ENCODE assay signal across 9 mouse cellular contexts in the genomic region with DNA sequence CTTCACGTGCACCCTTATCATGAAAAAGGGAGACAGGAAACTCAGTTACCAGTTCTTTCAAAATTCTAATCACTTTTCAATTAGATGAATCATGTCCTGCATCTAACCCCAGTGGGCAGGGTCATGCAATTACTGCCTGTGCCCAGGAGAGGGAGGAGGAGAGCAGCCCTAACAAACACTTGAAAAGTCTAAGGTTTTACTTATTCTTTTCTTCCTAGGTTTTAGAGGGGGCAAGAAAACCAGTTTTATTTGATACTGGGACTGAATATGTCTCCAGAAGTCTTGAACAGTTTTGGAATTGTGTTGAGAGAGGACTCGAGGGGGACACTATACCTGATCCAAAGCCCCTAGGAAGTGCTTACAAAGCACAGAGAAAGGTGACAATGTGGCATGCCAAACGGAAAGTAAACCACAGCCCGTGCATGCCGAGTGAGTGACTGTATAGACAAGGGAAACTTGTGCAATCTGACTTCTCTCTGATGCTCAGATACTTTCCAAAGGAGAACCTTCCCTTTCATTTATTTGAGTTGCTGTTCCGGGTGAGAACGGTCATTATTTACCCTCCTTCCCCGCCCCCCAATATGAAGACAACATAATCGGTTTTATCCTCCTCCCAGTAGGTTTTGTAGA.
DNase-seq lines count a peak whose midpoint lies in the region; ATAC-seq and TF ChIP-seq lines count a peak whose summit lies in the region.
"Had no signal": no experiment of that assay in that cellular context is flagged by ENCODE, and none has a peak within 500 bp of the region (broad histone marks: within the 10 kb centered on the region; RNA-seq: fewer than 3 reads in every experiment).

No protein-coding gene starts in this region.

- no peaks in the 10 kb centered on the region for H3K79me2 ChIP-seq in liver, adult 2 months (ENCODE audit: control insufficient read depth, insufficient read depth, low read length)

- DNase-seq in limb, embryonic 11.5 days (ENCODE audit: low spot score) = peak; percentile 65
- DNase-seq in limb, embryonic 10.5 days (ENCODE audit: low spot score) = no peak
- DNase-seq in ZHBTc4 (ENCODE audit: low read depth, low spot score) = peak; percentile 64
- DNase-seq in liver, adult 2 months (ENCODE audit: extremely low read depth, low read depth, low spot score) = peak; percentile 22
- DNase-seq in thymus, postnatal 0 days (ENCODE audit: low spot score) = peak; percentile 70
- no peak for DNase-seq in left cerebral cortex, postnatal 14 days (ENCODE audit: low spot score in 2 of 2)
- no peak for DNase-seq in layer of hippocampus, adult 9-10 months (ENCODE audit: low spot score)

- no peaks in the 10 kb centered on the region for H3K36me3 ChIP-seq in limb, embryonic 11.5 days (ENCODE audit: control insufficient read depth, insufficient read depth, low read length)
- H3K36me3 ChIP-seq in limb, embryonic 10.5 days = no peaks in the 10 kb centered on the region
- H3K36me3 ChIP-seq in liver, adult 2 months (ENCODE audit: control insufficient read depth, insufficient read depth, low read length) = no peaks in the 10 kb centered on the region
- H3K36me3 ChIP-seq: hindbrain, embryonic 15.5 days had no signal

- 59% methylated on average over 9 of the region's 9 CpGs for WGBS in limb, embryonic 11.5 days
- WGBS in limb, embryonic 10.5 days = 55% methylated on average over 9 of the region's 9 CpGs
- WGBS in liver, adult 2 months = 18% methylated on average over 9 of the region's 9 CpGs

- no peak for ATAC-seq in limb, embryonic 11.5 days (ENCODE audit: insufficient number of reproducible peaks, low FRiP score, low TSS enrichment, low read depth)

- H3K27ac ChIP-seq in limb, embryonic 11.5 days (replicated peaks; ENCODE audit: low read depth, low read length) = no peak overlapping the region
- no peak overlapping the region for H3K27ac ChIP-seq in limb, embryonic 10.5 days
- H3K27ac ChIP-seq in embryonic fibroblast, embryonic 13.5 days (ENCODE audit: insufficient read depth, low read length) = peak overlapping the region; percentile 36; the same call in 1 of the 2 replicates
- no peak overlapping the region for H3K27ac ChIP-seq in liver, adult 2 months (replicated peaks; ENCODE audit: insufficient read depth, low read depth, low read length)
- H3K27ac ChIP-seq: hindbrain, embryonic 15.5 days had no signal

- no peak for TF ChIP-seq POLR2A in embryonic fibroblast, embryonic 13.5 days (IDR thresholded peaks at IDR 0.05; ENCODE audit: low read depth, low read length)
- TF ChIP-seq POLR2A in liver, adult 2 months (IDR thresholded peaks at IDR 0.05; ENCODE audit: extremely low read depth, insufficient read depth, low read length) = no peak

- no peak overlapping the region for H3K4me2 ChIP-seq in limb, embryonic 11.5 days (ENCODE audit: low read depth, severe bottlenecking)
- H3K4me2 ChIP-seq: hindbrain, embryonic 15.5 days had no signal

- no peaks in the 10 kb centered on the region for H3K9me3 ChIP-seq in limb, embryonic 11.5 days (ENCODE audit: control insufficient read depth, low read length)
- no peaks in the 10 kb centered on the region for H3K9me3 ChIP-seq in limb, embryonic 10.5 days (replicated peaks)
- H3K9me3 ChIP-seq: hindbrain, embryonic 15.5 days had no signal

- peak; percentile 74; the same call in 1 of the 2 replicates for TF ChIP-seq CTCF in embryonic fibroblast, embryonic 13.5 days (IDR thresholded peaks at IDR 0.05; ENCODE audit: borderline replicate concordance, insufficient read depth, low read length)
- peak; percentile 71 for TF ChIP-seq CTCF in liver, adult 2 months (IDR thresholded peaks at IDR 0.05; ENCODE audit: low read depth, low read length)

- no peak overlapping the region for H3K4me3 ChIP-seq in limb, embryonic 11.5 days (ENCODE audit: low read depth, low read length)
- H3K4me3 ChIP-seq in limb, embryonic 10.5 days = no peak overlapping the region
- no peak overlapping the region for H3K4me3 ChIP-seq in embryonic fibroblast, embryonic 13.5 days (ENCODE audit: insufficient read depth, low read length)
- 0 out of 2 replicates have a peak overlapping the region, but pooled peaks have one; percentile 27 for H3K4me3 ChIP-seq in liver, adult 2 months (ENCODE audit: insufficient read depth, low read depth, low read length)
- H3K4me3 ChIP-seq: hindbrain, embryonic 15.5 days had no signal

- H3K27me3 ChIP-seq in limb, embryonic 11.5 days (ENCODE audit: control insufficient read depth, insufficient read depth, low read length) = no peaks in the 10 kb centered on the region
- peaks cover 21% of the 10 kb centered on the region for H3K27me3 ChIP-seq in limb, embryonic 10.5 days (ENCODE audit: low read depth, poor library complexity, severe bottlenecking)
- no peaks in the 10 kb centered on the region for H3K27me3 ChIP-seq in liver, adult 2 months (ENCODE audit: control insufficient read depth, insufficient read depth, low read length)
- H3K27me3 ChIP-seq: hindbrain, embryonic 15.5 days had no signal

- no peaks in the 10 kb centered on the region for H3K4me1 ChIP-seq in limb, embryonic 11.5 days (ENCODE audit: control insufficient read depth, insufficient read depth, low read length)
- H3K4me1 ChIP-seq in limb, embryonic 10.5 days = 0 out of 2 replicates have a peak, but pooled peaks cover 6% of the 10 kb centered on the region
- no peaks in the 10 kb centered on the region for H3K4me1 ChIP-seq in embryonic fibroblast, embryonic 13.5 days (ENCODE audit: control insufficient read depth, insufficient read depth, low read length)
- no peaks in the 10 kb centered on the region for H3K4me1 ChIP-seq in liver, adult 2 months (ENCODE audit: control insufficient read depth, insufficient read depth, low read length)

- H3K9ac ChIP-seq in limb, embryonic 11.5 days (ENCODE audit: low read length) = no peak overlapping the region
- peak overlapping the region; percentile 60 for H3K9ac ChIP-seq in liver, adult 2 months (ENCODE audit: low read depth, low read length)
- H3K9ac ChIP-seq: hindbrain, embryonic 15.5 days had no signal

- intact Hi-C loops in left cerebral cortex, postnatal 14 days (cut with DNase I) = loop anchor here (5.0 kb wide), 1 partner anchor 128 kb away; no protein-coding TSS in a partner anchor

Comparison
In these comparisons a context has a peak if more than half of its experiments do, and no peak if none do; other contexts are left out.
1. DNase-seq: peak in limb, embryonic 11.5 days (single experiment), ZHBTc4 (single experiment), liver, adult 2 months (single experiment) and thymus, postnatal 0 days (single experiment); none in limb, embryonic 10.5 days (single experiment), left cerebral cortex, postnatal 14 days (0 of 2) and layer of hippocampus, adult 9-10 months (single experiment).